Mouse (Mus musculus) frontal cortex, postnatal 10 days (tissue): ENCODE measurements around the gene Gm28635.

Experiments
- DNase-seq, 2 experiments: peaks; one replicate each; pipeline ENCODE4 v3.0.0; 2022; ENCODE audit warnings: low spot score in 2 of 2, mixed read lengths in 1 of 2

The Gm28635 gene

DNA sequence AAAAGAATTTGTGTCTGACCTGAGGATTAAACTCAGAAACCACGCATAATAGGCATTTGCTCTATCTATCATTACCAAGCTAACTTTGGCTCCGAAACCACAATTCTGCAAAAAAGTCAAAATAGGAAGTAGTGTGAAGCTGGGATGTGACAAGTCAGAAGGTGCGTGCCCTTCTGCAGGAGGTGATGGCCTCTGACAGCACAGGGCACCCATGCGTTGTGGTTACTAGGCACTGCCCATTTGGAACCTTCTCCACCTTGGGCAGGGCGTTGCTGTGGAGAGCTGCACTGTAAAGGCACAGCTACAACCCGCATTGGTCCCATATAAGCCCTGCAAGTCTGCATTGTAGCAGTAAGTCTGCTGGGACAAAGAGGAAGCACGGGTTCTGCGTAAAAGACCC lies 85.0 kb downstream of the Gm28635 start:
- no peak for DNase-seq

DNA sequence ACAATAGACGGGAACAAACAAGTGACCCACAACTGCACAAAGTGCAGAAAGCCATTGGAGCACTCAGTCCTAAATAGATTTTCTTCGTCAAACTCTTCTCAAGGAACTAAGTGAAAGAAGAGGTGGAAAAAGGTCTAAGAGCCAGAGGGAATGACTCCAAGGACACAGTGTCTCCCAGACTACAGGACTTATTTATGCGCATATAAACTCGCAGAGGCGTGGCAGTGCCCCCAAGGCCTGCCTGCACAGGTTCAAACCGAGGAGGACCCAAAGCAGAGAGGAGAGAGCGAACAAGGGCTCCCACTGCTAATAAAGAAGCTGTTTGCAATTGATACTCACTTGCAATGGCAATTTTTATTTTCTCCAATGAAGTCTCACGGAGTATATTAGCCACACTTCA lies 92.1 kb downstream of the Gm28635 start:
- no peak for DNase-seq

DNA sequence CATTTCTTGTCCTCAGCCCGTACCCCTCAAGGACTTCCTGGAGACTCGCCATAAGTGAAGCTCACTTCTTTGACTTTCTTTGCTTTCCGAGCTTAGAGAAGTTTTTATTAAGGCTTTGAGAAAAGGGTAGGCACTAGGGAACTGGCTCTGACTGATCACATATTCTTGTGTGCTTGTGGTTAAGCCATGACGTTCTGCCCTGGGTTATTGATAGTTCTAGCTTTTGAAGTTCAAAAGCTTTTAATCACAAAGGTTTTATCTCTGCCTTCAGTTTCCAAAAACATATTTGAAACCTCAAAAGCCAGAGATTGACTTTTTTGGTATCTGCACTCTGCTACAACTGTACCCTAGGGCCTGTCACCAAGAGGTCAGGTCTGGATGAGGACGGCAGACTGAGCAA lies 95.6 kb downstream of the Gm28635 start:
- no peak for DNase-seq

DNA sequence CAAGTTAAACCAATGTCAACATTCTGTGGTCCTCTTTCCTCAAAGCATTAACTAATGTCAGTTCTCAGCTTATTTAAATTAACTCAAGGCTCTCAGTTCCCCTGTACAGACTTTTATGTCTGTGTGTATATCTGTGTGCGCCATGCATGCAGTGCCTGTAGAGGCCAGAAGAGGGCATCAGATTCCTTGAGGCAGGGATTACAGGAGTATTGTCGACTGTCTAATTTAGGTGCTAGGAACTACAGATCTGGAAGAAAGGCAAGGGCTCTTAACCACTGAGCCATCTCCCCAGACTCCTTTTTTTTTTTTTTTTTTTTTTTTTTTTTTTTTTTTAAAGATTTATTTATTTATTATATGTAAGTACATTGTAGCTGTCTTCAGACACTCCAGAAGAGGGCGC lies 96.6 kb downstream of the Gm28635 start:
- DNase-seq, result no peak

DNA sequence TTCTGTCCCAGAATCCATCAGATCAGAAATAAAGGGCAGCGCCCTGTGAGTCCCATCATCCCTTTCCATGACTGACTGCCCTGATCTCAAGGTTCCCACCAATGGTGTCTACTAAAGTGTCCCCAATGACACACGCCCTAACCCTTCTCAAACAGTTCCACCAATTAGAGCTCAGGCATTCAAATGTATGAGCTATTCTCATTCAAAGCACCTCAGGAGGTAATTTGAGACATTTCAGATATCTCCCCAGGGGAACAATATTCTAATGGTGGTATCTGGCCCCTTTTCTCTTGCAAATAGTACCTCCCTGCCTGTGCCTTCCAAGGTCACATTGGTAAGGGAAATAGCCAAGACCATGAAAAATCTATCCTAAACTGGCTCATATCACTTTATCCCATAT lies 98.5 kb downstream of the Gm28635 start:
- no peak for DNase-seq

DNA sequence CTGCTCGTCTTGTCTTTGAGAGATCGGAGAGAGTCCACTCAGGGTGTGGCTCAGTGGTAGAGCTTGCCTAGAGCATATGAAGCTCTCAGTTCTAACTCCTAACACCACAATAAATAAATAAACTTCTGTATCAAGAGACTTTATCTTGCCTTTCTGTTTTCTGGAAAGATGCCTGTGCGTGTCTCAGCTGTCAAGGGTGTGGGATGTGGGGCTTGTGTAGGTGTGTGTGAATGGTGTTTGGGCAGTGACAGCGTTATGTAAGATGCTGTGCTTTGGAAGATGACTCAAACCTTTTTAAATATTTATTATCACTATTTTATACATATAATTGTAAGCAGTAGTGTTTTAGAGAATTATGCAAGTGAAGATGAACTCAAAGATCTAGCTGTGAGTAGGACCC lies 103.7 kb downstream of the Gm28635 start:
- no peak for DNase-seq

DNA sequence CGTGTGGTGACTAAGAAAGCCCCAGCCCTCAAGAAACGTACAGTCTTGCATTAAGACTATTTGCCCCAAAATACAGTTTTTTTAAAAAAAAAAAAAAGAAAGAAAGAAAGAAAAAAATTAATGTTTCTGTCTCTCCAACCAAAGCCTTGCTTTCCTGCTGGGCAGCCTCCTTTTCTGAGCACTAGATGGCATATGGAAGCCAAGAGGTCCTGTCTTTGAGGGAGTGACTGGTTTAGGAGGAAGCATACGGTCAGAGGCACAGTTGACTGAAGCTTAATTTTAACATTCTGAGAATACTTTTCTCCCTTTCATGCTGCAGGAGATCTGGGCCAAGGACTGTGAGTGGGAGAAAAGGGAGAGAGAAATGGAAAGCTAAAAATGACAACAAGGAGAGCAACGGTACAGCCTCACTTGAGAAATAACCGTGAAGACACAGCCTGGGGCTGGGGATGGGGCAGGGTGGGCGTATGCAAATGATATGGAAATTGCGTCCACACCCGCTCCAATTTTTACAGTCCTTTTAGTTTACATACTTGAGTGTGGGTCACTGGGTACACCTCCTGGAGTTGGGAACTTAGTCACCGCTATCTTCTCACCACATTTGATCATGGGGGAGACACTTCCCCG lies 120.8 kb downstream of the Gm28635 start:
- peak in 1 of 2 experiments; percentile 38 for DNase-seq
